Mouse (Mus musculus) fat pad, adult 2 months (tissue): Measurements from ENCODE around the gene Rnf220.

Source experiments
- DNase-seq: peaks from one replicate; pipeline ENCODE4 v3.0.0-alpha.2; 2011; ENCODE audit warnings: low read depth, low spot score; ENCODE audit errors: extremely low read depth

The Rnf220 gene

DNA sequence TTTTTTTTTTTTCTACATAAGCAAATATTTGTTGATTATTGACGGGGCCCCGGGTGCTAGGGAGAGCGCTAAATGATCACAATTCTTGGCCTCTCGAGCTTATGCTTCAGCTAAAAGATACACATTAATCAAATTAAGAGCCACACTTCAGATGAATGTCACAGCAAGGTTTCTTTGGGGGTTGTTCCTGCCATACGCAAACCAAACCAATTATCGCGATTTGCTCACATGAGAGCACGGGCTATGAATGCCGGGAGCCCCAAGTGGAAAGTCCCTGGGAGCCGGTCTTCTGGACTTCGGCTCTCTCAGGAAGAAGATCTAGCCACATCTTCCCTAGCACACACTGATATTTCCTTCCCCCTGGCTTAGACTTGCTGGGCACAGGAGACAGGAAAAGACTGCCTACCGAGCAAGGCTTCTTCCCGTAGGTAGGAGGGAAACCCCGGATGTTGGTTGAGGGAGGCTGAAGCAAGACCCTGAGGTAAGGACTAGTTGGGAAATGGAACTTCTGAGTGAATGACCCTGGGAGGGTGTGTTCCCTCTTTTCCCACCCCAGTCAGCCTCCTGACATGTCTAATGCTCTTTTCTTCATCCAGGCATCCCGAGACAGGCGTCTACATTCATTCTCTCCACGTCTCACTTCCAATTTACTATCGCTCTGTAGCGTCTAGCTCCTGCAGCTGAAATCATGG, 51.2 kb downstream of the Rnf220 start:
- no peak for DNase-seq

DNA sequence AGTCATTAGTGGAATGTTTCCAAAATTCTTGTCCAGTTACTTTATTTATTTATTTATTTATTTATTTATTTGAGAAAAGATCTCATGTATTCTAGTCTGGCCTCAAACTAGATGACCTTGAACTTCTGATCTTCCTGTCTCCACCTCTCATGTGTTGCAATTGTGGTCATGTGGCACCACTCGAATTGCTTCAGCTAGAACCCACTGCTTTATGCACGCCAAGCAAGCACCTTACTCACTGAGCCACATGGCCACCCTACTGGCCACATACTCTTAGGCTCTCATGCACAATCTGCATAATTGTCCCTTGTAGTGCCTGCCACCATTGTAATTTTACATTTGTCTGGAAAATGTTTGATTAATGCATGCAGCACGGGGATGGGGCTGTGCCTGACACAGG, 57.9 kb downstream of the Rnf220 start:
- no peak for DNase-seq

DNA sequence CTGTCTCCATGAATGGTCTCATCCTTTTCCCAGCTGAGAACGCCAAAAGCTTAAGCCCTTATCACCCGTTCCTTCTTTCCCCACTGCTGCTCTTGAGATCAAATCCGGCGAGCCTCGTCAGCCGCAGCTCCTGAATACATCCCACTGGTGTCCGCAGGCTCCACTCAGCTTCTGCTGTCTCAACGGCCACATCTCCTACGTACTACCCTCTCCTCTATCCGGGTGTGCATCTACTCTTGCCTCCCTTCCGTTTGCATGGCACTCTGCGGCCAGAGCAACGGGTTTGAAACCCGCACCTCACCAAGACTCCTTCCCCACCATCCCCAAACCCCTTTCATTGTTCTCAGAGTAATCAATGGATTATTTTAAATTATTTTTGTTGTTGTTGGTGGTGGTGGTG, 58.8 kb downstream of the Rnf220 start:
- DNase-seq, result no peak

DNA sequence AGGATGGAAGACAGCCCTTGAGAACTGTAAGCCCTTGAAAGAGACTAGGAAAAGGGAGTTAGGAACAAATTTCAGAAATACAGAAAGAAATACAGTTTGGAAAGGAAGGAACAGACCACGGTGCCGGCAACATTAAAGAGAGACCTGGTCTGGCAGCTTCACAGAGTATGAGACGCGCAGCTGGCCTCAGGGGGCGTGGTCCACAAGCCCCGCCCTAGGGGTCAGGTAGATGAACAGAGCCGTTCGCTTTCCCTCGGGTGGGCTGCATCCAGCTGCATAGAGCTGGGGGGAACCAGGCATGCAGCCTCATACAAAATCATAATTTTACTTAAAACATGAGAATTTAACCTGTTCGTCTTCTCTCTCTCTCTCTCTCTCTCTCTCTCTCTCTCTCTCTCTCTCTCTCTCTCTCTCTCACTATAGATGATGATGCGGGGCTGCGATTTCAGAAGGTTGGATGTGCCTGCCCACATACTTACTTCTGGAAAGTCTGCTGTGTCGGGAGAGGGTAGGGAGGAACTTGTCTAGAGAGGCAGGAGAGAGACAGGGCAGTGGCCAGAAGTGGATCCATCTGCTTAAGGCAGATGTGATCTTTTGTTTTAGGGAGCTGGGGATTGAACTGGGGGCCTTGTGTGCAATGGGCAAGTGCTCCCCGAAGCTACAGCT, 59.7 kb downstream of the Rnf220 start:
- DNase-seq, result no peak

DNA sequence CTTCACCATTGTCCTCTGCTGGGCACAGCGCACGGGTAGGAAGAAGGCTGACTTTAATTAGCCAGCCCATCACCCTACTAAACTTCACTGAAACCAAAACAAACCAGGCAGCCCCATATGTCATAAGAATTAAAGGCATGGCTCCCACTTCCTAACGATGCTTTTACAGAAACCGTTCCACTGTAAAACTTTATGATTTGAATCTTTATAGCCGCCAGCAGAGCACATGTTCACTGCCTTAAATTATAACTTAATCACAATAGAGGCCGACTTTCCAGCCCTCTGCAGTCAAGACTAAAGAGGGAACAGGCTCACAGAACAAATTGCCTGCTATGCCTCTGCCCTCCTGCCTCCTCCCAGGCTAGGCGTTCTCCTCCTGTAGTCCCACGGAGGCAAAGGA, 62.5 kb downstream of the Rnf220 start:
- no peak for DNase-seq

DNA sequence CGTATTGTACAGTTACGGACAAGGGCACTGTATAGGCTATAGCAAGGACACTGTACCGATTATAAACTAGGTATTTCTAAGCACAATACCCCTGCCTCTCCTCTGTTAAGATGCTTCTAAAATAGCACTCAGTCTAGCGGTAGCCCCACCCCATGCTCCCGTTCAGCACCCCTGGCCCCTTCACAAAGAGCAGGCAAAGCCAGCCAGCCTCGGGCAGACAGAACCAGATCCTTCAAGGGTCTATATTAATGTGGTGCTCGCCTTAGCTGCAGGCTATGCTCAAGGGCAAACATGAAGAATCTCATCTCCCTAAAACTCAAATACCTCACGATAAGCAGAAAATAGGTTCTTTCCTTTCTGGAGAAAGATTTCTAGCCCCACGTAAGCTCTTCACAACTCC, 67.2 kb downstream of the Rnf220 start:
- DNase-seq, result no peak

DNA sequence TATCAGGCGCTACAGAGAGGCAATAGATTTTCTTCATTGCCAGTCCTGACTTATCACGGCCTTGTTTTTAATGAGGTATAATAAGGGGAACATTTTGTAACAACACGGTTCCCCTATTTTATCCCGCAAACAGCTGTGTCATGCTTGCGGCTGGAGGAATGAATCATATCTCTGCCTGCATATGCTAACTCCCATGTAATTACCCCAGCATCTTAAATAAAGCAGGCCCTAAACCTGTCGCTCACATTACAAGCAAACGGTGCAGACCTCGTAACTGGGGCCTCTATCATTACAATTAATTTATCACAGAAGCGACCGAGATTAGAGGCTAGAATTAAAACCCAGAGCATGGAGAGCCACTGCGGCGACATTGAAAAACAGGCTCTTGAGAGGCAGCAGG, 69.3 kb downstream of the Rnf220 start:
- no peak for DNase-seq

DNA sequence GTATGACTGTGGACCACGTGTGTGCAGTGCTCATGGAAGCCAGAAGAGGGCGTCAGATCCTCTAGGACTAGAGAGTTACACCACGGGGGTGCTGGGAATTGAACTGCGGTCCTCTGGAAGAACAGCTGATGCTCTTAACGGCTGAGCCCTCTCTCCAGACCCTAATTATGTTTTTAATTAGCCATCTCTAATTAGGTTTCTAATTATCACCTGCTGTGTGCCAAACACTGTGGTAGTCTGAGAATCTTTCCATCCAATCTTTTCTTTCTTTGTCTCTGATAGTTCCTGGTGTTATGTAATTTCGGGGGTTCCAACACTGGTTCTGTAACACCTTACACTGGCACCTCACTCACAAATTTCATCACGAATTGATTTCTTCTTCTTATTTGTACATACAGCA, 75.8 kb downstream of the Rnf220 start:
- DNase-seq, result no peak

DNA sequence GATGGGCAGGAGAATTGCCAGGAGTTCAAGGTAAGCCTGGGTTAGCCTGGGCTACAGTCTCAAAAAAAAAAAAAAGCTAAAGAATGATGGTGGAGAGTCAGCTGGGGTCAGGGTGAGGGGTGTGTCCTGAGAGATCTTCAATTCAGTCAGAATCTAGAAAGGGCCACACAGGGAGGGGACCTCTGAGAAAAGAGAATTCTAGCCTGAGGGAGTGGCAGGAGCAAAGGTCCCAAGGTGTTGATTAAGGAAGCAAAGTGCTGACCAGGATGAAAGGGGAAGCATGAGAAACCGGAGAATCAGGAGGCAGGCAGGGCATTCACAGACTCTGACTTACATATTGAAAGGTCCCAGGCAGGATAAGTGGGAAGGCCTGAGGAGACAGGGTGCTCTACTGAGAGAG, 80.0 kb downstream of the Rnf220 start:
- DNase-seq, result no peak

DNA sequence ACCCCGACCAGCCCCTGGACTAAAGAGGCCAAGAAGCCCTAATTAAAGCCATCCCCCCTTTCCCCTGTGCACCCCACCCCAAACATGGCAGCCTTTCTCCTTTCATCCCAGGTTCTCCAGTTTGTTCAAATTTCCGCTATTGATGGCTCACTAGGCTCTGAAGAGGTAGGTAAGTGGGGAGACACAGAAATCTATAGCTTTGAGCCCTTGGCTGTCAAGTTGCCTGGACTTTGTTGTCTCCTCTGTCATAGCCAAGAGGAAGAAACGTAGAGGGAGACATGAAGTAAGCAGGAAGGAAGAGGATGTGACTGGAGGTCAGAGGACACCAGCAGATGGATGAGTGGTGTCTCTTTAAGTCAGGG, 86.8 kb downstream of the Rnf220 start:
- no peak for DNase-seq

DNA sequence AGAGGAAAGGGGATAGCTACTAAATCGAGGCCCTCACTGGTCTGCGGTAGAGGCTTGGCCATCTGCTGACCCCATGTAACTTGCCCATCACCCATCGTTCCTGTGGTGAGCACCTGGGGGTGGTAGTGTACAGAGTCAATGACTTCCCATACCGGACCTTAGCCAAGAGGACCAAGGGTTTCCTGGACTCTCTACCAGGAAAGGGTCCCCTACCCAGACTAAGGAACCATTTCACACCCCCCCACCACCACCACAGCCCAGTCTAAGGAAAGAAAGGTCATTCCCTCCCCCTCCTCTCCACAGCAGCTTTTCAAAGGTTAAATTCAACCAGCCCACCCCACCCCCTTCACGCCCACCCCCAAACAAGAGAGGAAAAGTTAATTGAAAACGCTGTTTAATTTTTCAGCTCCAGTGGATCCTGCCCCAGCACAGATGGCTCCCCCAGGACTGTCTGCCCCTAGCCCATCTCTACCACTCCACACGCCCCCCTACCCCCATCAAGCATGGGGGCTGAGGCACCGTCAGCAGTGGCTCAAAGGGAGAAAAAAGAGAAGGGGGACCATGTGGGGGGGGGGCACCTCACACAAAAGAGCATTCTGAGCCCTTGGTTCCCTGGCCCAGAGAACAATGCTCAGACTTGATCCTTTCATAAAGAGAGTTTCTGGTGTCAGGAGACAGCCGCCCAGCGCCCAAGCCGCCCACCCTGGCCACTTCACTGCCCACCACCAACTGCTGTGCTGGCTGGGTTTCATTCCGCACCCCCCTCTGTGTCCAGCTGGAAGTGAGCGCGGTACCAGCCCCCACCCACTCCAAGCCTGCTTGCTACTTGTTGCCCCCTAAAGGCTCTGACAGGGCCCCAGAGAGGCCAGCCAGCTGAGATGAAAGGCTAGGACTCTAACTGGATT, 87.5 kb downstream of the Rnf220 start:
- DNase-seq, result no peak

DNA sequence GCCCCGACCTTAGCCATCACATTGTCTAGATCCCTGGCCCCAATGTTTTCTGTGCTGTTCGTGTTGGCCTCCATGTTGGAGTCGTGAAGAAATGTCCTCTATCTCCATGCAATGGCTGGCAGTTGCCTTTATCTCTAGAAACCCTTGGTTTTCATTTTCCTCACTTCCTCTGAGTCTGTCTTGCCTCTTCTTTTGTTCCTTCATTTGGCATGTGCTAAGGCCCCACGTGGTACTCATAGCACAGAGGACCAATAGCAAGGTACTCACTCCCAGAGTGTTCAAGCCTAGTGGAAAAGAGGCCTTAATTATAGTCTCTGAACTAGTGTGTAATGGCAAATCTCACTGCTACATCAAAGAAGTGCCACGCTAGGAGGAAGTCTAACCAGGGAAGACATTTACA, 88.9 kb downstream of the Rnf220 start:
- no peak for DNase-seq

DNA sequence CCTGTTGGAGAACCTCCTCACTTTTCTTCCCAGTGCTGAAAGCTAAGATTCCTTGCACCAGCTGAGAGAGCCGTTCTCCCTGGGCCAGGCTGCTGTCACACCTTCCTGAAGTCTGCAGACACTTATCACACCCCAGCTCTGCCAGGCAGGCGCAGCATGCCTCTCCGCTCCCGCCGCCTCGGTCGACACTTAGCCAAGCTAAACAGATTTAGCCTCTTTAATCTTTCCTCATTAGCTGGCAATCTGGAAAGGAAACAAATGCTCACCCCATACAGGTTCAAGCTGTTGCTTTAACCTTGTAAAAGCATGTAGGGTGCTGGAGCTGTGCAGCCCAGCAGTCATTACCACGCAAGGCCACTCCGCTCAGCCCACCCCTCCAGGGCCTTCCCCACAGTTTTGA, 90.9 kb downstream of the Rnf220 start:
- DNase-seq, result no peak

DNA sequence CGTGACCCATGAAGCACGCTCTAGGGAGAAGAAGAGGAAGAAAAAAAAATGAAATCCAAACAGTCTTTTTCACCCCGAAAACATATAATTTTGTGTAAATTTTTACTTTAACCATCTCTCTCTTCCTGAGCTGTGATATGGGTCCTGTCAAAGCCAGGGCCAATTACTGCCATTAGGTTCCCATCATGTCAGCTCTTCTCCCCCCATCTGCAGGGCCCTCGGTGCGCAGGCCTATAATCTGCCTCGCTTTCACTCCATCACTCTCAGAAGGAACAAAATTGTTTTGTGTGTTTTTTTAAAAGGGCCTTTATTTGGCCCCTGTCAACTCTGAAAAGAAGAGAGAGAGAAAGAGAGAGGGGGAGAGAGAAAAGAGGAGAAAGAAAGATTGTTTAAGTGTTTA, 91.6 kb downstream of the Rnf220 start:
- no peak for DNase-seq

DNA sequence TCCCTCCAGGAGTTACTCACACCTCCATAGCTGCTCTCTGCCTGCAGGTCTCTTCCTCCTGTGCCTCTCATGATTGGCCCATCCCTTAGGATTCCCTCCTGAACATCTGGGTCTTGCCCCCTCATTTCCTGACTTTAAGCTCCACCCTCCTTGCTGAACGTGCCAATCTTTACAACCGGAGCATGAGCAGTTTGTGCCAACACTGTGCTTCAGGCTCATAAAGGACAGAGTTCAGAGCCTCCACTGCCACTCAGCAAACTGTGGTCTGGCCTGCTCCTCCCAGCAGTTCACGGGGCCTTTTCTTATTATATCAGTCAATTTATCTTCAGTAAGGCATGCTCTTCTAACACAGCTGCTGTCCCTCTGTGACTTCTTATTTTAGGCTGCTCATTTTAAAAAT, 93.4 kb downstream of the Rnf220 start:
- DNase-seq, result no peak

DNA sequence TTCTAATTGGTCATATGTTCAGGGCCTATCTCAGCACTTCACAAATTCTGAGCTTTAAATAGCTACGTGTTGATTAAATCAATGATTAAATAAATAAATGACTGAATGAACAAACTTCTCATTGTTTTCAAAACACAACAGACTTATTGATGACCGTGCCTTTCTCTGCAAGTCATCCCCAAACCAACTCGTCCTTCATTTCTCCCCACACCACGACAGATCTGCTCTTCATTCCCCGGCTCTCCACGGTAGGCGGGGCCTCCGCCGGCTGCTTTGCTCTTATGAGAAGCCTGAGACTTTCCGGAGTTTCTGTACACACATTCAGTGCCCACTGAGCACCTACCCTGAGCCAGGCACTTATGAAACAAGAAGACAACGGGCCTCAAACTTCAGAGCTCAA, 99.7 kb downstream of the Rnf220 start:
- DNase-seq, result no peak

DNA sequence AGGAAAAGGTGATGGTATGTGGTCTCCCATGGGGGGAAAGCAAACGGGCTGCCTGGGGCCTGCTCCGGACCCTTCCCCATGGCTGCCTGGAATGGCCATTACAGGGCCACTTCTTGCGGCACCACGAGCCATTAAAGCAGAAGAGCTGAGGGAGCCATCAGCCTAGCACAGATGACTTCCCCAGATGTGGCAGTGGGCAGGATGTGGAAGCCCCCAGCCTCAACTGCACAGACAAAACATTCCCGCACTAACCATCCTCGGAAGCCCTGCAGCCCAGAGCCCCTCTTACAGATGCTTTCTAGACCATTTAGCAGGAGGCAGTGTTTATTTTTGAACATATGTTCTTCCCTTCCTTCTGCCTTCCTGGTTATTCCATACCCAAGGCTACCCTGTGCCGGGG, 103.8 kb downstream of the Rnf220 start:
- DNase-seq, result no peak

DNA sequence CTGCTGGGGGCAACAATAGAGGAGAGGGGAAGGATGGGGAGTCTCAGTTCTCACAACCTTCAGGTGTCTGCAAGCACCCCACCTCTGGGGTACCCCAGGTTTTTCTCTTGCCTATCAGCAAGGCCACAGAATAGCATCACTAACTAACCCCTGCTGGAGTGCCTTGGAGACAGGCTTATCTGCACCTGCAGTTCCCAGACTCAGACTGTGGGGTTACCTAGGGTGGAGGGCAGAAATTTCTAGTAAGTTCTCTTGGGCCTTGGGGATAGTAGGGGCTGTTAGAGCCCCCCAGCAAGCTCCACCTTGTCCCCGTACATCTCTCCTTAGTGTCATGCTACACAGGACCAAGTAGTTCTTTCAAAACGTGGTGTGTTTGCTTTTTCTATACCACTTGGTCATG, 104.5 kb downstream of the Rnf220 start:
- no peak for DNase-seq

DNA sequence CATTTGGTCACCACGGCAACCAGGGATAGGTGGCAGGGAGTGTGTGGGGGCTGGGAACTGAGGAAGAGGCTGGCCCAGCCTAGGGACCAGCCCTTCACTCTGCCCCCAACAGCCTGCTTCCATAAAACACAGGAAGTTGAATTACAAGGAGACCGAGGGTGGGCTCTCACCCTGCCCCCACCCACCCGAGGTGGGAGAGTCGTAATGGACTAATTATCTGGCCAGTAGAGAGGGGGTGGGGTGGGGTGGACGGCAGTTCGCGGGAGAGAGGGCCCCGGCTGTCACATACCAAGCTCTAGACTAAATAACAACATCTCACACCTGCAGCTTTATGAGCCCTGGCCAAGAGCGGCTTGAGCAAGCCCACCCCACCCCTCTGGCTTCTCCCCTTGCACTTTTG, 104.9 kb downstream of the Rnf220 start:
- no peak for DNase-seq

DNA sequence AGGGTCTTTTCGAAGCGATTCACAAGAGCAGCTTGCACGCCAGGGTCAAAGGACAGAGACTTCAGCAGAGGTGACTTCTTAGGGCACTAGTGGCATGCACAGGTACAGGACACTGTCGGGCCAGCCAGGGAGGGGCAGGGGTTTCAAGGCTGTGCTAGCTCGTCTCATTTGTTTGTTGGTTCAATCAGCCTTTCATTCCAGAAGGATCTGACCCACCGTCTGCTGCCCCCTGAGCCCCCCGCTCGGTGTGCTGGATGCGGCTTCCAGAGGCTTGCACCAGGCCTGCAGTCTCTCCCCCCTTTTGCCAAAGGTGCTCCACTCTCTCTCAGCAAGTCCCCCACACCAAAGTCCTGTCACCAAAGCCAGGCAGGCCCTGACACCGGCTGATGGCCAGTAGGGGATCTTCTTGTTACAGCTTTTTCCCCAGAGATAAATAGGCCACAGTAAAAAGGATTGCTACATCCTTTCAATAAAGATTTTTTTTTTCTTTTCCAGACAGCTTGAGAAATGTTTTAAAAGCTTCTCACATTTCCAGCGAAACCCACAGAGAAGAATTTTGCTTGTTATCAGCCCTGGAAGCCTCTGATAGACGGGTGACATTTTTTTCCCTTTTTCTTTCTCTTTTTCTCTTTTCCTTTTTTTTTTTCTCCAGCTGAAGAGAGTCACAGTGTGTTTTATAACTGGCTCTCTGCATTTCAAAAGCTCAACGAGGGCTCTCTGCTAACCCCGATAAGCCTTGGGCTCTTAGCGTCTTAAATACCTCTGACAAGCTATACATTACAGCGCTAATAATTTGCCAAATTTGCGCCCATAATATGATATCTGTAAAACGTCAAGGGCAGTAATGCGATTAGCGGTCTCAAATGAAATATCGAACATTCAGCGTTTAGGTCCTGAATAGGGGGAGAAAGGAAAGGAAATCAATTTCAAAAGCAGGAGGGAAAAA, 105.7 kb downstream of the Rnf220 start:
- no peak for DNase-seq
